Mouse (Mus musculus): Measurements from ENCODE around the gene Olfr645. TPM values are rescaled to one million over a fixed set of nuclear protein-coding genes. Genes with fewer than 3 reads are reported as not detected.

The Olfr645 gene
- polyA plus RNA-seq, 1 experiment from 2014 or later: not detected

DNA sequence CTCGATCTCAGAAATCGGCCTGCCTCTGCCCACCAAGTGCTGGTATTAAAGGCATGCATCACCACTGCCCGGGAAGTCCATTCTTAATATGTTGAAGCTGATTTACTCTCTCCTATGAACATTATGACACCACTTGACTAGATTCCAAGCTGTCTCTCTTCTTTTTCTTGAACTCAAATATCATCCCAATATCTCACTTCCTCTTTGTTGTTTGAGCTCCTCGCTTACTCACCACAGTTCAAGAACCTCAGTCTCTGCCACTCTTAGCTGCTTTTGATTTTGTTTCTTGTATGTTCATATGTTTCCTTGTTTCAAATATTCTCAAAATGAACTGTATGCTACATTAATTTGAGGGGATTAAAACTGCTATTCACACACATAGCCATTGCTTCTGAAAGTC is 34.5 kb downstream of the Olfr645 start:
- DNase-seq (ENCODE audit: low spot score) (no peak), ATAC-seq (ENCODE audit: insufficient number of reproducible peaks, low FRiP score, low TSS enrichment, low read depth) (no peak)
- H3K36me3 ChIP-seq (ENCODE audit: control insufficient read depth, insufficient read depth, low read length): no peaks in the 10 kb centered on the region
- no peak overlapping the region for H3K4me2 ChIP-seq (ENCODE audit: low read depth, severe bottlenecking)
- H3K4me3 ChIP-seq (ENCODE audit: low read depth, low read length): no peak overlapping the region
- WGBS: 92% methylated on average over 4 of the region's 4 CpGs
- H3K4me1 ChIP-seq (ENCODE audit: control insufficient read depth, insufficient read depth, low read length): no peaks in the 10 kb centered on the region
- H3K27ac ChIP-seq (replicated peaks; ENCODE audit: low read depth, low read length): no peak overlapping the region
- no peaks in the 10 kb centered on the region for H3K27me3 ChIP-seq (ENCODE audit: control insufficient read depth, insufficient read depth, low read length)
- H3K9me3 ChIP-seq (ENCODE audit: control insufficient read depth, low read length): no peaks in the 10 kb centered on the region
- no peak overlapping the region for H3K9ac ChIP-seq (ENCODE audit: low read length)

DNA sequence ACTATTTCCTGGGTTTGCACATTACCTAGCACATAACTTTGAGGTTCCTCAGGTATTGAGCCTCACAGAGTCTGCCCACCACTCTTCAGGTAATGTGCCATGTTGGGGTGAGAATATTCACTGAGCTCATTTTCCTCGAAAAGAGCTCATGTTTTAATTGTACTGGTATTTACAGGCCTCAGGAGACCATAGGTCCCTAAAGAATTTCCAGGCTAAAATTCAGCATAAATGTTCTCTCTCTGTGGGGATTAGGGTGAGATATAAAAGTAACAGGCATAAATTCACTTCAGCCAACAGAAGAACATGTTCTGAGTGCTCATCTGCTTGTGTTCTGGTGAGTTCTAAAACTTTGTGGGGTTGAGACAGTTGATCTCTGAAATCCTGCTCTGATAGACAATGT is 50.1 kb downstream of the Olfr645 start, which contains the start of gene Olfr641:
Gene Olfr641 (plus strand): TSS at position 301 of the 400 bp plus-strand sequence.
- H3K4me1 ChIP-seq (ENCODE audit: control insufficient read depth, insufficient read depth, low read length): no peaks in the 10 kb centered on the region
- DNase-seq (ENCODE audit: low spot score) (no peak), ATAC-seq (ENCODE audit: insufficient number of reproducible peaks, low FRiP score, low TSS enrichment, low read depth) (no peak)
- H3K4me3 ChIP-seq (ENCODE audit: low read depth, low read length): no peak within 1 kb of the TSS
- H3K27ac ChIP-seq (replicated peaks; ENCODE audit: low read depth, low read length): no peak within 1 kb of the TSS
- no peaks in the 10 kb centered on the region for H3K27me3 ChIP-seq (ENCODE audit: control insufficient read depth, insufficient read depth, low read length)
- 79% methylated on average over 1 of the region's 1 CpGs for whole genome bisulfite sequencing
- no peaks in the 10 kb centered on the region for H3K36me3 ChIP-seq (ENCODE audit: control insufficient read depth, insufficient read depth, low read length)
- no peaks in the 10 kb centered on the region for H3K9me3 ChIP-seq (ENCODE audit: control insufficient read depth, low read length)
- no peak within 1 kb of the TSS for H3K4me2 ChIP-seq (ENCODE audit: low read depth, severe bottlenecking)
- H3K9ac ChIP-seq (ENCODE audit: low read length): no peak within 1 kb of the TSS

Other genes with a start within 250 kb of the Olfr645 start
- not detected in 2 replicates for gene Hbb-bh2, start 244.9 kb downstream of the Olfr645 start, polyA plus RNA-seq (2014; fragmentation: Nextera tagmentation; extraction: Ambion mirVana)
- 1,749 and 1,831 TPM in 2 replicates for gene Hbb-bh1, start 242.3 kb downstream of the Olfr645 start, polyA plus RNA-seq (2014; fragmentation: Nextera tagmentation; extraction: Ambion mirVana)
- gene Hbb-y, start 232.2 kb downstream of the Olfr645 start, polyA plus RNA-seq (2014; fragmentation: Nextera tagmentation; extraction: Ambion mirVana): 7,439 and 7,962 TPM in 2 replicates
- not detected in 2 replicates for gene Olfr66, start 199.2 kb downstream of the Olfr645 start, polyA plus RNA-seq (2014; fragmentation: Nextera tagmentation; extraction: Ambion mirVana)
- gene Olfr64, start 191.0 kb downstream of the Olfr645 start, polyA plus RNA-seq (2014; fragmentation: Nextera tagmentation; extraction: Ambion mirVana): not detected in 2 replicates
- gene Olfr65, start 182.0 kb downstream of the Olfr645 start, polyA plus RNA-seq (2014; fragmentation: Nextera tagmentation; extraction: Ambion mirVana): not detected in 2 replicates
- gene Olfr631, start 156.6 kb downstream of the Olfr645 start, polyA plus RNA-seq (2014; fragmentation: Nextera tagmentation; extraction: Ambion mirVana): not detected in 2 replicates
- gene Olfr632, start 151.1 kb downstream of the Olfr645 start, polyA plus RNA-seq (2014; fragmentation: Nextera tagmentation; extraction: Ambion mirVana): not detected in 2 replicates
- gene Olfr633, start 141.0 kb downstream of the Olfr645 start, polyA plus RNA-seq (2014; fragmentation: Nextera tagmentation; extraction: Ambion mirVana): not detected in 2 replicates
- not detected in 2 replicates for gene Olfr635, start 114.3 kb downstream of the Olfr645 start, polyA plus RNA-seq (2014; fragmentation: Nextera tagmentation; extraction: Ambion mirVana)
- gene Olfr638, start 86.7 kb downstream of the Olfr645 start, polyA plus RNA-seq (2014; fragmentation: Nextera tagmentation; extraction: Ambion mirVana): not detected in 2 replicates
- not detected in 2 replicates for gene Olfr639, start 68.2 kb downstream of the Olfr645 start, polyA plus RNA-seq (2014; fragmentation: Nextera tagmentation; extraction: Ambion mirVana)
- not detected in 2 replicates for gene Olfr640, start 59.9 kb downstream of the Olfr645 start, polyA plus RNA-seq (2014; fragmentation: Nextera tagmentation; extraction: Ambion mirVana)
- gene Olfr641, start 50.0 kb downstream of the Olfr645 start, polyA plus RNA-seq (2014; fragmentation: Nextera tagmentation; extraction: Ambion mirVana): not detected in 2 replicates
- gene Olfr642, start 32.8 kb downstream of the Olfr645 start, polyA plus RNA-seq (2014; fragmentation: Nextera tagmentation; extraction: Ambion mirVana): not detected in 2 replicates
- gene 4930516K23Rik, start 24.0 kb downstream of the Olfr645 start, polyA plus RNA-seq (2014; fragmentation: Nextera tagmentation; extraction: Ambion mirVana): not detected in 2 replicates
- gene Olfr644, start 13.6 kb downstream of the Olfr645 start, polyA plus RNA-seq (2014; fragmentation: Nextera tagmentation; extraction: Ambion mirVana): not detected in 2 replicates
- gene Olfr646, start 19.4 kb upstream of the Olfr645 start, polyA plus RNA-seq (2014; fragmentation: Nextera tagmentation; extraction: Ambion mirVana): not detected in 2 replicates
- not detected in 2 replicates for gene Ubqln5, start 44.4 kb upstream of the Olfr645 start, polyA plus RNA-seq (2014; fragmentation: Nextera tagmentation; extraction: Ambion mirVana)
- not detected in 2 replicates for gene Olfr643, start 51.9 kb upstream of the Olfr645 start, polyA plus RNA-seq (2014; fragmentation: Nextera tagmentation; extraction: Ambion mirVana)
- gene Ubqln3, start 57.8 kb upstream of the Olfr645 start, polyA plus RNA-seq (2014; fragmentation: Nextera tagmentation; extraction: Ambion mirVana): not detected in 2 replicates
- gene Ubqlnl, start 65.1 kb upstream of the Olfr645 start, polyA plus RNA-seq (2014; fragmentation: Nextera tagmentation; extraction: Ambion mirVana): not detected in 2 replicates
- gene Olfm5, start 79.4 kb upstream of the Olfr645 start, polyA plus RNA-seq (2014; fragmentation: Nextera tagmentation; extraction: Ambion mirVana): not detected in 2 replicates
- 0.18 and 0.25 TPM in 2 replicates for gene Olfr648, start 97.9 kb upstream of the Olfr645 start, polyA plus RNA-seq (2014; fragmentation: Nextera tagmentation; extraction: Ambion mirVana)
- gene Olfr649, start 110.5 kb upstream of the Olfr645 start, polyA plus RNA-seq (2014; fragmentation: Nextera tagmentation; extraction: Ambion mirVana): not detected in 2 replicates
- 3.5 and 5.5 TPM in 2 replicates for gene Trim6, start 133.3 kb upstream of the Olfr645 start, polyA plus RNA-seq (2014; fragmentation: Nextera tagmentation; extraction: Ambion mirVana)
- gene Trim34a, start 159.0 kb upstream of the Olfr645 start, polyA plus RNA-seq (2014; fragmentation: Nextera tagmentation; extraction: Ambion mirVana): 0.64 and 1.4 TPM in 2 replicates
- 0.08 and 0.13 TPM in 2 replicates for gene Trim5, start 202.6 kb upstream of the Olfr645 start, polyA plus RNA-seq (2014; fragmentation: Nextera tagmentation; extraction: Ambion mirVana)
- gene Trim12a, start 230.0 kb upstream of the Olfr645 start, polyA plus RNA-seq (2014; fragmentation: Nextera tagmentation; extraction: Ambion mirVana): 3.8 and 3.9 TPM in 2 replicates
- not detected in 2 replicates for gene Trim34b, start 244.0 kb upstream of the Olfr645 start, polyA plus RNA-seq (2014; fragmentation: Nextera tagmentation; extraction: Ambion mirVana)